Mouse (Mus musculus): Measurements from ENCODE around the gene Lrrc27. TPM values are rescaled to one million over a fixed set of nuclear protein-coding genes. Genes with fewer than 3 reads are reported as not detected.

The Lrrc27 gene
- polyA plus RNA-seq, 1 experiment from 2014 or later, result 1.3 TPM

DNA sequence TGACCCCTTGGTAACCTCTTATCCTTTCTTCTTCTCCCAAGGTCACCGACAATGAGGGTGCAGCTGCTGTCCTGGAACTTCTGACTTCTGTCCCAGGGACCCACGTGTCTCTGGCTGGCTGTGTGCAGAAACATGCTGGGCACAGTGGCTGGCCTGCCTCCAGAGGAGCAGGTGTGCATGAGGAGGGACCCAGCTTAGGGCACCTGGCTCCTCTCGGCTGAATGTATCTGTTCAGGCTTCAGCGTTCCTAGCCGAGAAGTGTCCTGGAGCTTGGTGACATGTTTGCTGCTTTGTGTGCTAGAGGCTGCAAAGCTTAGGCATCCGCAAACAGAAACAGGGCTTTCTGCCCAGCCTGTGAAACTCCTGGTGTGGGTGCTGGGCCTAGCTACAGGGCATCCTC is 53.6 kb downstream of the Lrrc27 start:
- Histone ChIP-seq H3K27me3 (no peaks in the 10 kb centered on the region), H3K4me2 (no peak overlapping the region), H3K4me1 (peaks cover 20% of the 10 kb centered on the region), H3K4me3 (no peak overlapping the region), H3K36me3 (peaks cover 30% of the 10 kb centered on the region), H3K27ac (no peak overlapping the region), H3K9me3 (no peaks in the 10 kb centered on the region), H3K9ac (no peak overlapping the region)
- 75% methylated on average over 6 of the region's 6 CpGs for WGBS
- no peak for ATAC-seq (ENCODE audit: insufficient number of reproducible peaks, low FRiP score, low TSS enrichment, low read depth)

DNA sequence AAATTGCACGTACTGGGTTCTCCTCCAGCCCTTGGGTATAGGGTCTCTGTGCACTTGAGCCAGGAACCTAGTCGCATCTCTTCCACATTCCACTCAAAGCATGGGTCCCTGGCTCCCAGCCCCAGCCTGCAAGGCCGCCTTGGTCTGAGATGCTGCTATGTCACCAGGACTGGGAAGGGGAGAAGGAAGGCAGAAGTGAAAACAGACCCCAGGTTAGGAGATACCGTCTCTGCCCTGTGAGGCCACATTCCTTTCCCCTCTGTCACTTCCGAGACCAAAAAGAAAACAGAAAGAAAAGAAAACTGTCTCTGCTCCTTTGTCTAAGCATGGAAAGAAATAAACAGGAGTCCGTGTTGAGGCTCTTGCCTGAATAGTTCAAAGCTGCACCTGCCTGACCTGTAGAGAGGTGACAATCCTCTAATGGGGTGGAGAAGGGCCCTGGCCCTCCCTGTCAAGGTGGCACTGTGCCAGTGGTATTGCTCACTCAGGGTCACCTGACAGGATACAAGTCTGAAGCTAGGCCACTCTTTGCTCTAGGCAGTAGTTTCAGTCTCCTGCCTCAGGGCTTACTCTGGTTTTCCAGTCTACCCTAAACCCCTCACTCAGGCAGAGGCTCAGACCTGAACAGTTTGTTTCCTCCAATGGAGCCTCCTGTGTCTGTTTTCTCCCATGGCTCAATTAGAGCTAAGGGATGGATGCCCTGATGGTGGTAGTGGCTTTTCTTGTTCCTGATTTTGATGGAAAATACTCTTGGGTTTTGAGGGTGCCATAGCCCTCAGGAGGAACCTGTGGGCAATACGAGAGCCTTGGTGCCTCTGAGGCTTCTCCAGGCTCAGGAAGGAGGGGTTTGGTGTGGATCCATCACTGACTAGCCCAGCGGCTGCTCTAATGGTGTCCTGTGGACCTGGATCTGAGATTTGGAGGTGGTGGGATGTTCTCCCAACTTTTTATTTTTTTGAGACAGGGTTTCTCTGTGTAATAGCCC is 54.4 kb downstream of the Lrrc27 start:
- Histone ChIP-seq H3K9ac (no peak overlapping the region), H3K27ac (no peak overlapping the region; the same call in 1 of the 2 replicates), H3K4me2 (no peak overlapping the region), H3K4me1 (peaks cover 23% of the 10 kb centered on the region), H3K4me3 (no peak overlapping the region), H3K36me3 (peaks cover 25% of the 10 kb centered on the region), H3K9me3 (no peaks in the 10 kb centered on the region), H3K27me3 (no peaks in the 10 kb centered on the region)
- ATAC-seq (ENCODE audit: insufficient number of reproducible peaks, low FRiP score, low TSS enrichment, low read depth), result no peak
- WGBS, result 68% methylated on average over 8 of the region's 8 CpGs

DNA sequence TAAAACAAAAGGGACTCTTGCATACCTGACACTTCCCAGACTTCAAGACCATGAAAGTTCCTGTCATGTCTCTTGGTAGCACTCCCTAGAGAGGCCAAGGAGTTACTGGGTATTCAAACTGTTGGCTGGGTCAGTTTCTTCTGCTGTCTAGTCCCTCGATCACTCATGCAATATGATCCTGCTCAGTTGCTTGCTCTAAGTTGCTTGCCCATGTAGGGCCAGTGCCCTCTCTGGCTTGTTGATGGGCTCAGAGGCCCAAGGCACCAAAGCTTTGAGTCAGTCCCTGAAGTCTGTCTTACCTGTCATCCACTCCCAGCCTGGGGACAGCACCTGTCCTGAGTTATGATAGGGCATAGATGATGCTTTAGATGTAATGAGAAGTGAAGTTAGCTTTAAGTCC is 58.0 kb downstream of the Lrrc27 start:
- WGBS, result 64% methylated on average over 1 of the region's 1 CpGs
- ATAC-seq (ENCODE audit: insufficient number of reproducible peaks, low FRiP score, low TSS enrichment, low read depth), result no peak
- no peak overlapping the region for H3K9ac ChIP-seq
- H3K4me3 ChIP-seq, result no peak overlapping the region
- H3K9me3 ChIP-seq, result no peaks in the 10 kb centered on the region
- H3K36me3 ChIP-seq, result peaks cover 25% of the 10 kb centered on the region
- H3K4me1 ChIP-seq, result peaks cover 35% of the 10 kb centered on the region
- H3K4me2 ChIP-seq, result no peak overlapping the region
- no peak overlapping the region for H3K27ac ChIP-seq
- H3K27me3 ChIP-seq, result no peaks in the 10 kb centered on the region

DNA sequence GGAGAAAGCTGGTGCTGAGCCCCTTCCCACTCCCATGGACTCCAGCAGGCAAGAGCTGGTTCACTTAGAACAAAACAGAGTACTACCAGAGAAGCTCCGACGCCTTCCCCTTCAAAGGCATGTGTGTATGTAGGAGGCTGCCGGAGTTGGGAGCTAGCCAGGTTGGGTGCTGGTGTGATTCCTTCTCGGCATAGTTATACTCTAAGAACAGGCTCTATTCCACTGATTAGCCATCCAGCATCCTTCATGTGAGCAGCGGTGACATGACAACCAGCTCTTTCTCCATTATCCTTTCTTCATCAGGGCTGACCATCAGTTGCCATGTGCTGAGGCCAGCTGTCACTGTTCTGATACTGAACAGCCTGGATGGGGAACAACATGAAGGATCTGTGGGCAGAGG is 59.1 kb downstream of the Lrrc27 start:
- 65% methylated on average over 5 of the region's 5 CpGs for WGBS
- Histone ChIP-seq H3K27ac (no peak overlapping the region), H3K36me3 (peaks cover 14% of the 10 kb centered on the region), H3K4me3 (no peak overlapping the region), H3K27me3 (no peaks in the 10 kb centered on the region), H3K9ac (no peak overlapping the region), H3K4me1 (peaks cover 39% of the 10 kb centered on the region), H3K4me2 (no peak overlapping the region), H3K9me3 (no peaks in the 10 kb centered on the region)
- no peak for ATAC-seq (ENCODE audit: insufficient number of reproducible peaks, low FRiP score, low TSS enrichment, low read depth)

DNA sequence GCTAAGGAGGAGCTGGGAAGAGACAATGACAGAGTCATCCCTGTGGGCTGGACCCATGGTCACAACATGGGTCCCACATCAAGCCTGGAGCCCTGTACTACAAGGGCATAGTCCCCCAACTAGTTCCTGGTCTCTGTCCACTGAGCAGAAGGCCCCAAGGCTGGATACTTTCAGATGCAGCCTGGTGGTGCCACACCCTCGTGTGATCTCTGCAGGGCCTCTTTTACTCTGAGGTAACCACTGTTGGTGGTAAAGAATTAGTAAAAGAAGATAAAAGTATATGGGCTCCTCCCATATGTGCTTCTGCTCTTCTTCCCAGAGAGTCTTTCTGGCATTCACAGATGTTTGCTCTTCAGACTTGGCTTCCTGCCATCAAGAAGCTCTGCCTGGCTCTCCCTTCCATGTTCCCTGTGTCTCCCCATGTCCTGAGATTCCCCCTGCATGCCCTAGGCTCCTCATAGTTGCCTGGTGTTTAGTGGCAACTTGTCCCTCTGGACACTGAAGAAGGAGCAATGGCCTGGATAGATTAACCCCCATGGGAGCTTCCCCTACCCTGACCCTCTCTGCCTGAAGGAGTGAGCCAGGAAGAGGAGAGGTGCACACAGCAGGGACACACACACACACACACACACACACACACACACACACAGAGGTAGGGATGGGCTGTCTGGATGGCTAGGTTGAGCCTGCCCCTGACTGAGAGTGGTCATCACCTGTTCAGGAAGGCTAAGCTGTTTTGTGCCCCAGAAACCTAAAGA is 60.0 kb downstream of the Lrrc27 start:
- no peak for ATAC-seq (ENCODE audit: insufficient number of reproducible peaks, low FRiP score, low TSS enrichment, low read depth)
- Histone ChIP-seq H3K4me2 (no peak overlapping the region), H3K9ac (no peak overlapping the region), H3K27me3 (no peaks in the 10 kb centered on the region), H3K4me3 (no peak overlapping the region), H3K9me3 (no peaks in the 10 kb centered on the region), H3K27ac (peak overlapping the region; percentile 64), H3K4me1 (peaks cover 39% of the 10 kb centered on the region), H3K36me3 (peaks cover 14% of the 10 kb centered on the region)
- WGBS, result 17% methylated on average over 1 of the region's 1 CpGs

DNA sequence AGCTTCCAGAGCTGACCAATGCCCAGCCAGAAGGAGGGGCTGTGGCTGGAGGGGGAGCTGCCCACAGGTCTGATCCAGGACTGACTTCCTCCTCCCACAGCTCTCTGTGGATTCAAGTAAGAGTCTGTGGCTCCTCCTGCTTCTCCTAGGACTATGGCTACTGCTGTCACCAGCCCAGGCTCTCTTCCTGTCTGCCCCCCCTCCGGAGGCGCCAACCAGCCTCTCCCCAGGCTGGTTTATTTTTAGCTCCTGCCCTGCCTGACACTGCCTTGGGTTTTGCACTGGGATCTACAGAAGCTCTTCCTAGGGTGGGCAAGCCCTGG is 60.6 kb downstream of the Lrrc27 start:
- Histone ChIP-seq H3K9me3 (no peaks in the 10 kb centered on the region), H3K9ac (no peak overlapping the region), H3K4me1 (peaks cover 39% of the 10 kb centered on the region), H3K4me3 (no peak overlapping the region), H3K27ac (peak overlapping the region; percentile 64; the same call in 1 of the 2 replicates), H3K4me2 (no peak overlapping the region), H3K27me3 (no peaks in the 10 kb centered on the region), H3K36me3 (peaks cover 10% of the 10 kb centered on the region; the same call in 1 of the 2 replicates)
- WGBS, result 26% methylated on average over 2 of the region's 2 CpGs
- peak; percentile 62 for ATAC-seq (ENCODE audit: insufficient number of reproducible peaks, low FRiP score, low TSS enrichment, low read depth)

DNA sequence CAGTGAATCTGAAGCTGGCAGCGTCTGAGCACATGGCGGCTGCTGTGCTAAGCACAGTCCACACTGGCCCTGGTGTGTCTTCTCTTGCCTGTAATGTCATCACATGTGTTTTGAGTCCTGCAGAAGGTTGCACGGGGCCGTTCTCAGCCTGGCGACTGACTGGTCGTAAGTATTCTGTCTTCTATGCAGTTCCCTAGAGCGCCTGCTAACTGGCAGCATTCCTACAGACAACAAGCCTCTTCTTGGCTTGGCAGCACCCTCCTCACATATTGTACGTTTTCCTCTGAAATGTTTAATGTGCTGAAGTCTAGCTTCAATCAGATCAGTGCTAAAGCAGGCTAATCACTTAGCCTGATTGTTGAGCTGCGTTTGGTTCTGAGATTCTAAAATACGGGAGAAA is 62.8 kb downstream of the Lrrc27 start:
- H3K9me3 ChIP-seq, result no peaks in the 10 kb centered on the region
- ATAC-seq (ENCODE audit: insufficient number of reproducible peaks, low FRiP score, low TSS enrichment, low read depth), result no peak
- H3K4me3 ChIP-seq, result no peak overlapping the region
- H3K4me2 ChIP-seq, result no peak overlapping the region
- no peaks in the 10 kb centered on the region for H3K36me3 ChIP-seq
- no peak overlapping the region for H3K27ac ChIP-seq
- WGBS, result 35% methylated on average over 10 of the region's 10 CpGs
- no peaks in the 10 kb centered on the region for H3K27me3 ChIP-seq
- H3K9ac ChIP-seq, result no peak overlapping the region
- H3K4me1 ChIP-seq, result peaks cover 45% of the 10 kb centered on the region

DNA sequence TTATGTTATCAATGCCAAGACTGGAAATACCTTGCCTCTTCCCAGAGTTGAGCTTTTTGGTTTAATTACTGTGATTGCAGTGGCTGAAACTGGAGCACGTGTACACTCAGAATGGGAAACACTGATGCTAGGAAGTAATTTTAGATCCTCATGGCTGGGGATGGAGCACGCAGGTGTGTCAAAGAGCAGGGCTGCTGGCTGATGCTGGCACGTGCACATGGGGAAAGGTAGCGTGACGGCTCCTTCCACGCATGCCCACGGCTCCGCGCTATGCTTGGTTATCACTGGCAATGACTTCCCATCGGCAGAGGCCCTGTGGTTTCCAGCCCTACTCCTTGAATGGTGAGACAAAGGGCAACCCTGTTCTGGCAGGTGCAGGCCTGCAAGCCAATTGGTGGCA is 63.4 kb downstream of the Lrrc27 start:
- Histone ChIP-seq H3K9ac (no peak overlapping the region), H3K4me2 (no peak overlapping the region), H3K27me3 (no peaks in the 10 kb centered on the region), H3K36me3 (no peaks in the 10 kb centered on the region), H3K9me3 (no peaks in the 10 kb centered on the region), H3K4me3 (no peak overlapping the region), H3K27ac (no peak overlapping the region), H3K4me1 (peaks cover 49% of the 10 kb centered on the region)
- no peak for ATAC-seq (ENCODE audit: insufficient number of reproducible peaks, low FRiP score, low TSS enrichment, low read depth)
- WGBS, result 81% methylated on average over 10 of the region's 10 CpGs

DNA sequence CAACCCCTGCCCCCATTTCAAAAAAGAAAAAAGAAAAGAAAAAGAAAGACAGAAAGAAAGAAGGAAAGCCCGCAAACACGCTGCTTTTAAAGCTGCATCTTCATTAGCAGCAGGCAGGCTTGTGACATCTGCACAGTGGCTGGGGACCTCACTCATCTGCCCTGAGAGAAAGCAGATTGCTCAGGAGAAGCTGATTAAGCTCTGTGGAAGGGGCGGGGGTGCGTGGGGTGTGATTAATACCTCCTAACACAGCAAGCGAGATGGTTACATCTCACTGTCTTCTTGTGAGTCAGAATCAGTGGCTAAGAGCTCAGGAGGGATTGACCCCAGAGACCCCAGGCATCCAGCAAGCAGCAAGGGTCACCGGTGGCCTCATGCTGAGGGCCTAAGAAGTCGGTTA is 64.7 kb downstream of the Lrrc27 start:
- H3K4me1 ChIP-seq, result peaks cover 42% of the 10 kb centered on the region
- H3K4me3 ChIP-seq, result no peak overlapping the region
- WGBS, result 81% methylated on average over 7 of the region's 7 CpGs
- H3K9ac ChIP-seq, result no peak overlapping the region
- no peak for ATAC-seq (ENCODE audit: insufficient number of reproducible peaks, low FRiP score, low TSS enrichment, low read depth)
- H3K27me3 ChIP-seq, result no peaks in the 10 kb centered on the region
- H3K36me3 ChIP-seq, result no peaks in the 10 kb centered on the region
- no peak overlapping the region for H3K4me2 ChIP-seq
- no peaks in the 10 kb centered on the region for H3K9me3 ChIP-seq
- no peak overlapping the region for H3K27ac ChIP-seq

DNA sequence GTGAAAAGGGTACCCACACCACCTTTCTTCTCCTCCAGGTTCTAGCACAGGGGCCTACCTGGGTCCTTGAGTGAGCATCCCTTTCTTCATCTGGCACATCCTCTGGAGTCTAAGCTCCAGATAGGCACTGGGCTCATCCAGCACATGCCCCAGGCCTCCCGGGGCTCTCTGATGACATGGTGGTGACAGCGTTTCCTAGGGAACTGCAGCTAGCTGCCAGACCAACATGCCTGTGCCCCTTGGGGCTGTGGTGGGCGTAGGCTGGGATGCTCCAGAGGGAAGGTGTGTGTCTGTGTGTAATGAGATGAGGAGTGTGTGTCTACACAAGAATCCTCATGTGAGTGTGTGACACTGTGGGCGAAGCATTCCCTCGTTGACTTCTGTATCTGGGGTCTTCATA is 66.8 kb downstream of the Lrrc27 start:
- peak overlapping the region; percentile 8; the same call in 1 of the 2 replicates for H3K27ac ChIP-seq

DNA sequence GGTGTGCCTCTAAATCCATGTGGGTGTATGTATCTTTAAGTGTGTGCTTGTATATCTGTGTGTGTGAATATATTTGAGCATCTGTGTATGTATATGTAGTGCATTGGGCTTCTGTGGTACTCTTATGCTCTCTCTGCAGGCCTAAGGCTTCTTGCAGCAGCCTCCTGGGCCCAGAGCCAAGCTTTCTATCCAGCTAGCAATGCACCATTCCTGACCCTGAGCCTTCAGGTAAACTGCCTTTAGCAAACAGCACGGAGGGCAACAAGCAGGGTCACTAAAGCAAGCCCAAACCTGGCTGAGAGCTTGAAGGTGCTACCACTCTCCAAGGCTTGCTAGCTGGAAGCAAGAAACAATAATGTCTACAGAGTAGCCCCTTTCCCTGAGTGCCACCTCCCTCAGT is 67.3 kb downstream of the Lrrc27 start:
- Histone ChIP-seq H3K4me1 (peaks cover 34% of the 10 kb centered on the region), H3K4me3 (no peak overlapping the region), H3K9ac (no peak overlapping the region), H3K4me2 (no peak overlapping the region), H3K27ac (peak overlapping the region; percentile 8; the same call in 1 of the 2 replicates), H3K27me3 (no peaks in the 10 kb centered on the region), H3K9me3 (no peaks in the 10 kb centered on the region), H3K36me3 (no peaks in the 10 kb centered on the region)
- 50% methylated on average over 1 of the region's 1 CpGs for WGBS
- no peak for ATAC-seq (ENCODE audit: insufficient number of reproducible peaks, low FRiP score, low TSS enrichment, low read depth)

More for the DNA sequence above, 66.8 kb downstream of the Lrrc27 start:
- H3K4me3 ChIP-seq, result no peak overlapping the region
- H3K4me2 ChIP-seq, result no peak overlapping the region
- no peak overlapping the region for H3K9ac ChIP-seq
- H3K27me3 ChIP-seq, result no peaks in the 10 kb centered on the region
- peaks cover 34% of the 10 kb centered on the region for H3K4me1 ChIP-seq
- WGBS, result 75% methylated on average over 5 of the region's 5 CpGs
- H3K36me3 ChIP-seq, result no peaks in the 10 kb centered on the region
- H3K9me3 ChIP-seq, result no peaks in the 10 kb centered on the region
- ATAC-seq (ENCODE audit: insufficient number of reproducible peaks, low FRiP score, low TSS enrichment, low read depth), result no peak

DNA sequence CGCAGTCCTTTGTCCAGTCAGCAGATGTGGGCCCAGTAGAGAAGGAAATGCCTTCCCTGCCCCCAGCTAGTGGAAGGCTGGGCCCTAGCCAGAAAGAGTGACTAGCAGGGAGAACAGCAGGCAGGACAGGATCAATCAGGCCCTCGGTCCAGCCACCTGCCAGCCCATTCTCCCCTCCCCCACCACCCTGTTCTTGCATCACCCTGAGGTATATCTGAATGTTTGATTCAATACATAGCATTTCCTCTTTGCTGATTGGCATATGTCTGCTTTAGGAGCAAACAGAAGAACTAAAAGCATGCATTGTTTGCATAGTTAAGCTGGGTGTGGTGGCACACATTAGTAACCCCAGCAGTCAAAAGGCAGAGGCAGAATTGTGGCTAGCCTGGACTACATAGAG is 68.4 kb downstream of the Lrrc27 start:
- 38% methylated on average over 2 of the region's 2 CpGs for WGBS
- no peak overlapping the region for H3K27ac ChIP-seq

More for the DNA sequence above, 68.4 kb downstream of the Lrrc27 start:
- H3K36me3 ChIP-seq, result no peaks in the 10 kb centered on the region
- peaks cover 22% of the 10 kb centered on the region for H3K4me1 ChIP-seq
- no peak overlapping the region for H3K4me2 ChIP-seq
- H3K9me3 ChIP-seq, result no peaks in the 10 kb centered on the region
- H3K9ac ChIP-seq, result no peak overlapping the region
- H3K27me3 ChIP-seq, result no peaks in the 10 kb centered on the region
- no peak for ATAC-seq (ENCODE audit: insufficient number of reproducible peaks, low FRiP score, low TSS enrichment, low read depth)
- H3K4me3 ChIP-seq, result no peak overlapping the region
